Mouse (Mus musculus): ENCODE data around the gene Ubb. TPM values are rescaled to one million over a fixed set of nuclear protein-coding genes. Genes with fewer than 3 reads are reported as not detected.

Gene Ubb
- total and polyA plus RNA-seq, 3 experiments: 964 to 2,208 (median 1,083) TPM

DNA sequence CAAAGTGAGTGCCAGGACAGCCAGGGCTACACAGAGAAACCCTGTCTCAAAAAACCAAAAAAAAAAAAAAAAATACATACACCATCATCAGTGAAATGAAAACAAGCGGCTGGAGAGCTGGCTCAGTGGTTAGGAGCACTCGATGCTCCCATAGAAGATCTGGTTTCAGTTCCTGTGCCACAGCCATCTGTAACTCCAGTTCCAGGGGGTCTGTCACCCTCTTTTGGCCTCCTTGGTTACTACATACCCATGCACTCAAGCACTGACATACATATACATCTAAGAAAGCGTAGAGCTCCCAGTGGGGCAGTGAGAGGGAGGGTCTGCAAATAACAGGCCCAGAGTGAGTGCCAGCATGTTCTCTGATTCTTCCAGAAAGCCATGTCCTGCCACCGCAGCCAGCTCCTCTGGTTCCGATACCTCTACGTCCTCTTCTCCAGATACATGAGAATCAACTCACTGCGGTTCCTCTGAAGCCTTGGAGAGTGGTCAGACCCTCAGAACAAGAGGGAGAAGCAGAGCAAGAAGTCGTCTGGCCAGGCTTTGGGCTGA lies 38.4 kb upstream of the Ubb start:
- no peaks in the 10 kb centered on the region for H3K27me3 ChIP-seq (ENCODE audit: insufficient read depth, low read length)
- peaks cover 43% of the 10 kb centered on the region for H3K36me3 ChIP-seq (replicated peaks)
- no peaks in the 10 kb centered on the region for H3K9me3 ChIP-seq (replicated peaks)
- DNase-seq (ENCODE audit: low spot score) (no peak), ATAC-seq (ENCODE audit: extremely low read depth, insufficient number of reproducible peaks, low FRiP score, poor library complexity, severe bottlenecking) (no peak)
- H3K4me3 ChIP-seq (ENCODE audit: low read depth, low read length): no peak overlapping the region
- no peak for TF ChIP-seq GATA1 (IDR thresholded peaks at IDR 0.05; ENCODE audit: borderline replicate concordance, low read length)
- no peak for TF ChIP-seq TAL1 (conservative IDR thresholded peaks at IDR 0.05; ENCODE audit: low read depth, low read length)
- no peak for TF ChIP-seq CTCF (IDR thresholded peaks at IDR 0.05; ENCODE audit: low read depth, low read length)
- no peak for TF ChIP-seq GATA2 (IDR thresholded peaks at IDR 0.05; ENCODE audit: borderline replicate concordance, low read depth, low read length)
- no peak for TF ChIP-seq POLR2AphosphoS5 (IDR thresholded peaks at IDR 0.05; ENCODE audit: insufficient replicate concordance, low read depth, low read length)
- no peaks in the 10 kb centered on the region for H3K4me1 ChIP-seq (ENCODE audit: insufficient read depth, low read depth, low read length)

- ATAC-seq (ENCODE audit: extremely low read depth, insufficient number of reproducible peaks, low FRiP score, poor library complexity, severe bottlenecking): no peak
- TF ChIP-seq TAL1 (conservative IDR thresholded peaks at IDR 0.05; ENCODE audit: low read depth, low read length) (no peak), GATA2 (IDR thresholded peaks at IDR 0.05; ENCODE audit: borderline replicate concordance, low read depth, low read length) (no peak), GATA1 (IDR thresholded peaks at IDR 0.05; ENCODE audit: borderline replicate concordance, low read length) (no peak), POLR2AphosphoS5 (IDR thresholded peaks at IDR 0.05; ENCODE audit: insufficient replicate concordance, low read depth, low read length) (no peak), CTCF (IDR thresholded peaks at IDR 0.05; ENCODE audit: low read depth, low read length) (no peak)
- Histone ChIP-seq H3K4me1 (ENCODE audit: insufficient read depth, low read depth, low read length) (no peaks in the 10 kb centered on the region), H3K9me3 (replicated peaks) (no peaks in the 10 kb centered on the region), H3K27me3 (ENCODE audit: insufficient read depth, low read length) (no peaks in the 10 kb centered on the region), H3K36me3 (replicated peaks) (peaks cover 39% of the 10 kb centered on the region), H3K4me3 (ENCODE audit: low read depth, low read length) (no peak overlapping the region)
- no peak for DNase-seq (ENCODE audit: low spot score)
Observed at GRCm38 (mm10) chr11:62513311-62513710, 37.7 kb upstream of the Ubb start.

- no peaks in the 10 kb centered on the region for H3K9me3 ChIP-seq (replicated peaks)
- H3K36me3 ChIP-seq (replicated peaks): peaks cover 13% of the 10 kb centered on the region
- H3K4me1 ChIP-seq (ENCODE audit: insufficient read depth, low read depth, low read length): peaks cover 3% of the 10 kb centered on the region; the same call in 1 of the 2 replicates
- H3K27me3 ChIP-seq (ENCODE audit: insufficient read depth, low read length): no peaks in the 10 kb centered on the region
- TF ChIP-seq CTCF (IDR thresholded peaks at IDR 0.05; ENCODE audit: low read depth, low read length) (no peak), TAL1 (conservative IDR thresholded peaks at IDR 0.05; ENCODE audit: low read depth, low read length) (no peak), GATA2 (IDR thresholded peaks at IDR 0.05; ENCODE audit: borderline replicate concordance, low read depth, low read length) (no peak), POLR2AphosphoS5 (IDR thresholded peaks at IDR 0.05; ENCODE audit: insufficient replicate concordance, low read depth, low read length) (no peak), GATA1 (IDR thresholded peaks at IDR 0.05; ENCODE audit: borderline replicate concordance, low read length) (no peak)
- no peak for DNase-seq (ENCODE audit: low spot score)
- ATAC-seq (ENCODE audit: extremely low read depth, insufficient number of reproducible peaks, low FRiP score, poor library complexity, severe bottlenecking): no peak
- H3K4me3 ChIP-seq (ENCODE audit: low read depth, low read length): no peak overlapping the region
Observed at GRCm38 (mm10) chr11:62518991-62519390, 32.0 kb upstream of the Ubb start.

GRCm38 (mm10) chr11:62522283-62522682 lies 28.7 kb upstream of the Ubb start:
- Histone ChIP-seq H3K4me3 (ENCODE audit: low read depth, low read length) (no peak overlapping the region), H3K36me3 (replicated peaks) (peaks cover 43% of the 10 kb centered on the region), H3K27me3 (ENCODE audit: insufficient read depth, low read length) (no peaks in the 10 kb centered on the region), H3K9me3 (replicated peaks) (no peaks in the 10 kb centered on the region), H3K4me1 (ENCODE audit: insufficient read depth, low read depth, low read length) (peaks cover 5% of the 10 kb centered on the region)
- no peak for ATAC-seq (ENCODE audit: extremely low read depth, insufficient number of reproducible peaks, low FRiP score, poor library complexity, severe bottlenecking)
- TF ChIP-seq TAL1 (conservative IDR thresholded peaks at IDR 0.05; ENCODE audit: low read depth, low read length) (no peak), POLR2AphosphoS5 (IDR thresholded peaks at IDR 0.05; ENCODE audit: insufficient replicate concordance, low read depth, low read length) (no peak), GATA1 (IDR thresholded peaks at IDR 0.05; ENCODE audit: borderline replicate concordance, low read length) (no peak), GATA2 (IDR thresholded peaks at IDR 0.05; ENCODE audit: borderline replicate concordance, low read depth, low read length) (no peak), CTCF (IDR thresholded peaks at IDR 0.05; ENCODE audit: low read depth, low read length) (no peak)
- no peak for DNase-seq (ENCODE audit: low spot score)

GRCm38 (mm10) chr11:62537089-62537488 lies 13.9 kb upstream of the Ubb start:
- peaks cover 38% of the 10 kb centered on the region for H3K4me1 ChIP-seq (ENCODE audit: insufficient read depth, low read depth, low read length)
- no peaks in the 10 kb centered on the region for H3K27me3 ChIP-seq (ENCODE audit: insufficient read depth, low read length)
- ATAC-seq (ENCODE audit: extremely low read depth, insufficient number of reproducible peaks, low FRiP score, poor library complexity, severe bottlenecking): no peak
- no peak overlapping the region; the same call in 1 of the 2 replicates for H3K4me3 ChIP-seq (ENCODE audit: low read depth, low read length)
- H3K36me3 ChIP-seq (replicated peaks): peaks cover 41% of the 10 kb centered on the region
- no peaks in the 10 kb centered on the region for H3K9me3 ChIP-seq (replicated peaks)
- no peak for TF ChIP-seq GATA1 (IDR thresholded peaks at IDR 0.05; ENCODE audit: borderline replicate concordance, low read length)
- TF ChIP-seq TAL1 (conservative IDR thresholded peaks at IDR 0.05; ENCODE audit: low read depth, low read length): no peak
- no peak for TF ChIP-seq GATA2 (IDR thresholded peaks at IDR 0.05; ENCODE audit: borderline replicate concordance, low read depth, low read length)
- no peak for TF ChIP-seq CTCF (IDR thresholded peaks at IDR 0.05; ENCODE audit: low read depth, low read length)
- TF ChIP-seq POLR2AphosphoS5 (IDR thresholded peaks at IDR 0.05; ENCODE audit: insufficient replicate concordance, low read depth, low read length): no peak
- no peak for DNase-seq (ENCODE audit: low spot score)

- Histone ChIP-seq H3K36me3 (replicated peaks) (peaks cover 36% of the 10 kb centered on the region), H3K27me3 (ENCODE audit: insufficient read depth, low read length) (no peaks in the 10 kb centered on the region), H3K9me3 (replicated peaks) (no peaks in the 10 kb centered on the region), H3K4me3 (ENCODE audit: low read depth, low read length) (peak overlapping the region; percentile 61), H3K4me1 (ENCODE audit: insufficient read depth, low read depth, low read length) (peaks cover 38% of the 10 kb centered on the region)
- no peak for TF ChIP-seq CTCF (IDR thresholded peaks at IDR 0.05; ENCODE audit: low read depth, low read length)
- no peak for TF ChIP-seq GATA2 (IDR thresholded peaks at IDR 0.05; ENCODE audit: borderline replicate concordance, low read depth, low read length)
- TF ChIP-seq POLR2AphosphoS5 (IDR thresholded peaks at IDR 0.05; ENCODE audit: insufficient replicate concordance, low read depth, low read length): no peak
- no peak for TF ChIP-seq GATA1 (IDR thresholded peaks at IDR 0.05; ENCODE audit: borderline replicate concordance, low read length)
- ATAC-seq (ENCODE audit: extremely low read depth, insufficient number of reproducible peaks, low FRiP score, poor library complexity, severe bottlenecking) (0 out of 2 replicates have a peak, but pooled peaks have one; percentile 22), DNase-seq (ENCODE audit: low spot score) (peak; percentile 7)
Observed at GRCm38 (mm10) chr11:62537590-62537989, 13.4 kb upstream of the Ubb start.

Measured in G1E (cell line).